Mouse (Mus musculus) forebrain, embryonic 15.5 days (tissue): ENCODE measurements around the gene St3gal4. TPM values are rescaled to one million over a fixed set of nuclear protein-coding genes. Genes with fewer than 3 reads are reported as not detected.
A peak's percentile ranks its signal among the peaks of the same experiment; 100 is the strongest.

Source experiments
- ATAC-seq: fragments of 200-750 bp; cut with Nextera tagmentation; replicated peaks from 2 replicates; pipeline ENCODE4 v1.8.0; 2017; ENCODE audit warnings: mild to moderate bottlenecking, moderate TSS enrichment, moderate library complexity
- H3K27ac ChIP-seq: fragments of 300-500 bp; sonication (generic); replicated peaks from 2 replicates; pipeline ENCODE4 v1.5.1; 2015; ENCODE audit warnings: mild to moderate bottlenecking, inconsistent platforms
- H3K27me3 ChIP-seq: fragments of 300-500 bp; sonication (generic); 2 replicates; pipeline ENCODE4 v1.6.1; 2015; ENCODE audit warnings: inconsistent platforms
- H3K36me3 ChIP-seq: fragments of 300-500 bp; sonication (generic); 2 replicates; pipeline ENCODE4 v1.6.1; 2015; ENCODE audit warnings: mild to moderate bottlenecking, inconsistent platforms
- H3K4me1 ChIP-seq: fragments of 300-500 bp; sonication (generic); 2 replicates; pipeline ENCODE4 v1.6.1; 2015; ENCODE audit warnings: inconsistent platforms
- H3K4me2 ChIP-seq: fragments of 300-500 bp; sonication (generic); replicated peaks from 2 replicates; pipeline ENCODE4 v1.6.1; 2015; ENCODE audit warnings: mild to moderate bottlenecking, inconsistent platforms
- H3K4me3 ChIP-seq: fragments of 300-500 bp; sonication (generic); 2 replicates; pipeline ENCODE4 v1.5.1; 2015; ENCODE audit warnings: mild to moderate bottlenecking, inconsistent platforms
- H3K9ac ChIP-seq: fragments of 300-500 bp; sonication (generic); replicated peaks from 2 replicates; pipeline ENCODE4 v1.6.1; 2015; ENCODE audit warnings: mild to moderate bottlenecking, inconsistent platforms
- H3K9me3 ChIP-seq: fragments of 300-500 bp; sonication (generic); 2 replicates; pipeline ENCODE4 v1.6.1; 2016; ENCODE audit warnings: inconsistent platforms
- WGBS: fragments of 180-500 bp; shearing (Covaris S2); methylation state at CpG from one replicate; pipeline ENCODE4 v1.1.7; 2015; ENCODE audit warnings: mixed read lengths; 5-methylcytosine and 5-hydroxymethylcytosine counted together
- polyA plus RNA-seq: library from polyadenylated mRNA; unstranded; fragments of >200 nt; fragmentation: Nextera tagmentation; extraction: Ambion mirVana; gene quantifications from 2 replicates; pipeline ENCODE4 v1.2.1, GENCODE M21; 2015

The St3gal4 gene
- polyA plus RNA-seq, 1 experiment from 2014 or later, result 13.7 TPM

GRCm38 (mm10) chr9:35018056-35018455, 101.0 kb downstream of the St3gal4 start:
- H3K27me3 ChIP-seq, result no peaks in the 10 kb centered on the region
- H3K36me3 ChIP-seq, result no peaks in the 10 kb centered on the region
- peak; percentile 17 for ATAC-seq
- 29% methylated on average over 5 of the region's 5 CpGs for WGBS
- no peak overlapping the region for H3K4me3 ChIP-seq
- H3K9ac ChIP-seq, result no peak overlapping the region
- H3K4me2 ChIP-seq, result 0 out of 2 replicates have a peak overlapping the region, but pooled peaks have one; percentile 26
- peaks cover 33% of the 10 kb centered on the region for H3K4me1 ChIP-seq
- H3K27ac ChIP-seq, result peak overlapping the region; percentile 73
- H3K9me3 ChIP-seq, result no peaks in the 10 kb centered on the region

DNA sequence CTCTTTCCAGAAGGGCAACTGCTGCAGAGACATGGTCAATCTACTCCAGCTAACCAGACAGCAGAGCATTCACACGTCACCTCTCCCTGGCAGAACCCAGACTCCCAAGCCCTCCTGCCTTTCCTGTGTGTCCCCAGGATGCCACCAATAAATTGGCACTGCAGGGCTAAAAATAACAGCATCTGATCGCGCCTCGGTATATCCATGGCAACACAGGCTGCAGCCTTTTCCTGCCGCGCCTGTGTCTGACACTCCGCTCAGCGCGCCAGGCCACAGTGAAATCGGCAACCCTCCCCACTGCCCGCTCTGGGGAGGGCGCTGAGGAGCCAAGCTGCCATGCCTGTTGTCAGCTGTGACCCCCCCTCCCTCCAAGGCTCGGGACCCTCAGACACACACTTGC, 101.5 kb downstream of the St3gal4 start:
- Histone ChIP-seq H3K27ac (peak overlapping the region; percentile 73), H3K4me3 (0 out of 2 replicates have a peak overlapping the region, but pooled peaks have one; percentile 12), H3K9ac (no peak overlapping the region), H3K27me3 (no peaks in the 10 kb centered on the region), H3K4me1 (peaks cover 33% of the 10 kb centered on the region), H3K4me2 (peak overlapping the region; percentile 26), H3K9me3 (no peaks in the 10 kb centered on the region), H3K36me3 (no peaks in the 10 kb centered on the region)
- ATAC-seq, result peak; percentile 84
- WGBS, result 10% methylated on average over 13 of the region's 13 CpGs

GRCm38 (mm10) chr9:35016762-35017161, 102.3 kb downstream of the St3gal4 start:
- H3K36me3 ChIP-seq, result no peaks in the 10 kb centered on the region
- H3K4me2 ChIP-seq, result no peak overlapping the region
- ATAC-seq, result no peak; the same call in 1 of the 2 replicates
- no peak overlapping the region; the same call in 1 of the 2 replicates for H3K27ac ChIP-seq
- H3K27me3 ChIP-seq, result no peaks in the 10 kb centered on the region
- H3K4me1 ChIP-seq, result peaks cover 33% of the 10 kb centered on the region
- H3K9me3 ChIP-seq, result no peaks in the 10 kb centered on the region
- no peak overlapping the region for H3K4me3 ChIP-seq
- no peak overlapping the region for H3K9ac ChIP-seq
- 53% methylated on average over 4 of the region's 4 CpGs for WGBS

- Histone ChIP-seq H3K4me2 (no peak overlapping the region), H3K9ac (no peak overlapping the region), H3K36me3 (no peaks in the 10 kb centered on the region), H3K27ac (no peak overlapping the region), H3K27me3 (no peaks in the 10 kb centered on the region), H3K4me3 (no peak overlapping the region), H3K9me3 (no peaks in the 10 kb centered on the region), H3K4me1 (no peaks in the 10 kb centered on the region)
- 86% methylated on average over 14 of the region's 14 CpGs for whole genome bisulfite sequencing
- ATAC-seq, result no peak
These were observed 111.2 kb downstream of the St3gal4 start for GRCm38 (mm10) chr9:35007697-35008341.

GRCm38 (mm10) chr9:35004113-35004512, 115.0 kb downstream of the St3gal4 start:
- 93% methylated on average over 4 of the region's 4 CpGs for WGBS
- H3K9me3 ChIP-seq, result no peaks in the 10 kb centered on the region
- 0 out of 2 replicates have a peak, but pooled peaks cover 3% of the 10 kb centered on the region for H3K36me3 ChIP-seq
- H3K9ac ChIP-seq, result no peak overlapping the region
- no peak overlapping the region for H3K27ac ChIP-seq
- ATAC-seq, result 0 out of 2 replicates have a peak, but pooled peaks have one; percentile 43
- no peaks in the 10 kb centered on the region for H3K4me1 ChIP-seq
- no peak overlapping the region for H3K4me2 ChIP-seq
- H3K27me3 ChIP-seq, result no peaks in the 10 kb centered on the region
- no peak overlapping the region for H3K4me3 ChIP-seq

DNA sequence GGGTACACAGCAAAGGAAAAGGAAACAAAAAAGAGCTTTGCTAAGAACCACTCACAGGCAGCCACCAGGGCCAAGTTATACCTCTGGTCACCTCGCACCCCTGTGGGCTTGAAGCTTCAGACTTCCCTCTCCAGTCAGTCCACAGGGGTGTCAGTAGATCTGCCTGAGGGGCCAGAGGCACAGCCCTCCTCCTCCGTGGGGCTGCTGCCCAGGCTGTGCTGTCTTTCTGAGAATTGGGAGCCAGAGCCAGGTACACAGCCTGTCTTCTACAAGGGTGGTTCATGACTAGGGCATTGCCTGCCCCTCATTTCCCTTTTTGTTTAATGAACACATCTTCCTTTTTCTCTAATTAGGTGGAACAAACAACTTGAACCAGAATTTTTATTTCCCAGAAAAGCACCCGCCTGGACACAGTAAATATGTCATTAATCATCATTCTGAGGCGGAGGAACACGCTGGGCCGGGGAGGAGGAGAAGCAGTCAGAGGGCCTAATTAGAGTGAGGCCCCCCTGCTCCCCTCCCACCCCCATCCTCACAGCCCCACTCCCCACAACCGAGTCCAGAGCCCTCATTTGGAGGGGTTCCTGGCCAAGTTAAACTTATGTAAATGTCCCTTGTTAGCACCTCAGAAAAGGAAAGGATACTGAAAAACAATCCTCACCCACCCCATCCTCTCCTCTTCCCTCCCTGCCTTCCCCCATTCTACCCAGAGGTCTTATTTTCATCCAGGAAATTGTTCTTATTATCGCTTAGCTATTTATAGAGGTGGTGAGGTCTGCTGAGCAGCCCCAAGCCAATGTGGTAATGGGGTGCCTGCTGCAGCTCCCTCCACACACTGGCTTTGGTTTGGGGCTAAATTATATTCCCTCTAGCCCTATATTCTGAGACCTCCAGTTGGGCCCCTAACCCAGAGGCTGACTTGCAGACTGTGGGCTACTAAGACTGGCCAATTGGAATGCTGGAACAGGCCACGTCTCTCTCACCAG, 120.9 kb downstream of the St3gal4 start:
- Histone ChIP-seq H3K9ac (no peak overlapping the region), H3K4me1 (peaks cover 33% of the 10 kb centered on the region)

More for the DNA sequence above, 120.9 kb downstream of the St3gal4 start:
- H3K36me3 ChIP-seq, result 0 out of 2 replicates have a peak, but pooled peaks cover 6% of the 10 kb centered on the region
- 0 out of 2 replicates have a peak overlapping the region, but pooled peaks have one; percentile 11 for H3K27ac ChIP-seq
- H3K27me3 ChIP-seq, result no peaks in the 10 kb centered on the region
- no peak overlapping the region for H3K4me3 ChIP-seq
- ATAC-seq, result 0 out of 2 replicates have a peak, but pooled peaks have one; percentile 26
- no peaks in the 10 kb centered on the region for H3K9me3 ChIP-seq
- WGBS, result 30% methylated on average over 9 of the region's 9 CpGs
- H3K4me2 ChIP-seq, result no peak overlapping the region

Other genes starting within 250 kb of the St3gal4 start
- 85.6 and 91.2 TPM in 2 replicates for gene Dcps, start 56.8 kb upstream of the St3gal4 start, polyA plus RNA-seq
- 49.4 and 54.4 TPM in 2 replicates for gene Srpr, start 80.9 kb upstream of the St3gal4 start, polyA plus RNA-seq
- 3.8 and 4.4 TPM in 2 replicates for gene Tirap, start 81.0 kb upstream of the St3gal4 start, polyA plus RNA-seq
- 42.8 and 43.4 TPM in 2 replicates for gene Foxred1, start 91.8 kb upstream of the St3gal4 start, polyA plus RNA-seq
- 85.3 and 92.9 TPM in 2 replicates for gene Fam118b, start 148.5 kb upstream of the St3gal4 start, polyA plus RNA-seq
- gene Rpusd4, start 148.6 kb upstream of the St3gal4 start, polyA plus RNA-seq, result 20.3 and 23.6 TPM in 2 replicates